Mouse (Mus musculus) forebrain, embryonic 11.5 days (tissue): ENCODE results near the gene Dnah5. TPM values are rescaled to one million over a fixed set of nuclear protein-coding genes. Genes with fewer than 3 reads are reported as not detected.

Source experiments
- ATAC-seq: fragments of 200-750 bp; cut with Nextera tagmentation; replicated peaks from 2 replicates; pipeline ENCODE4 v1.8.0; 2017; ENCODE audit warnings: moderate TSS enrichment; ENCODE audit not compliant: low FRiP score
- DNase-seq: peaks from one replicate; pipeline ENCODE4 v3.0.0-alpha.2; 2017; ENCODE audit warnings: low spot score
- H3K27ac ChIP-seq: fragments of 300-500 bp; sonication (generic); 2 replicates; pipeline ENCODE4 v1.5.1; 2014; ENCODE audit warnings: low read depth, low read length
- H3K27me3 ChIP-seq: fragments of 300-500 bp; sonication (generic); 2 replicates; pipeline ENCODE4 v1.6.1; 2014; ENCODE audit warnings: mild to moderate bottlenecking, low read length, mixed read lengths; ENCODE audit not compliant: control insufficient read depth, insufficient read depth
- H3K36me3 ChIP-seq: fragments of 300-500 bp; sonication (generic); 2 replicates; pipeline ENCODE4 v1.6.1; 2014; ENCODE audit warnings: mild to moderate bottlenecking, low read length, moderate library complexity, mixed read lengths; ENCODE audit not compliant: control insufficient read depth, insufficient read depth
- H3K4me1 ChIP-seq: fragments of 300-500 bp; sonication (generic); replicated peaks from 2 replicates; pipeline ENCODE4 v1.6.1; 2014; ENCODE audit warnings: low read length, mixed read lengths; ENCODE audit not compliant: control insufficient read depth, insufficient read depth
- H3K4me2 ChIP-seq: fragments of 300-500 bp; sonication (generic); 2 replicates; pipeline ENCODE4 v1.6.1; 2014; ENCODE audit warnings: low read depth, mild to moderate bottlenecking, low read length, moderate library complexity, mixed read lengths; ENCODE audit not compliant: severe bottlenecking
- H3K4me3 ChIP-seq: fragments of 300-500 bp; sonication (generic); 2 replicates; pipeline ENCODE4 v1.5.1; 2014; ENCODE audit warnings: low read depth, low read length
- H3K9ac ChIP-seq: fragments of 300-500 bp; sonication (generic); 2 replicates; pipeline ENCODE4 v1.6.1; 2014; ENCODE audit warnings: low read length
- H3K9me3 ChIP-seq: fragments of 300-500 bp; sonication (generic); 2 replicates; pipeline ENCODE4 v1.6.1; 2016; ENCODE audit warnings: low read length, mixed read lengths; ENCODE audit not compliant: control insufficient read depth
- WGBS: fragments of 180-500 bp; shearing (Covaris S2); extraction: QIAGEN DNeasy Blood & Tissue Kit; methylation state at CpG from one replicate; pipeline ENCODE4 v1.1.7; 2014; 5-methylcytosine and 5-hydroxymethylcytosine counted together
- polyA plus RNA-seq: library from polyadenylated mRNA; unstranded; fragments of >200 nt; fragmentation: Nextera tagmentation; extraction: Ambion mirVana; gene quantifications from 2 replicates; pipeline ENCODE4 v1.2.1, GENCODE M21; 2014

The Dnah5 gene
- polyA plus RNA-seq, 1 experiment from 2014 or later = 0.08 TPM

GRCm38 (mm10) chr15:28315812-28316528 is 112.4 kb downstream of the Dnah5 start:
- H3K4me2 ChIP-seq = no peak overlapping the region
- H3K9ac ChIP-seq = no peak overlapping the region
- no peaks in the 10 kb centered on the region for H3K27me3 ChIP-seq
- 31% methylated on average over 6 of the region's 6 CpGs for WGBS
- DNase-seq (peak; percentile 69), ATAC-seq (no peak)
- H3K36me3 ChIP-seq = no peaks in the 10 kb centered on the region
- H3K4me3 ChIP-seq = no peak overlapping the region
- H3K27ac ChIP-seq = no peak overlapping the region
- no peaks in the 10 kb centered on the region for H3K9me3 ChIP-seq
- H3K4me1 ChIP-seq = no peaks in the 10 kb centered on the region

GRCm38 (mm10) chr15:28322533-28322932 is 119.0 kb downstream of the Dnah5 start:
- no peaks in the 10 kb centered on the region for H3K9me3 ChIP-seq
- H3K27me3 ChIP-seq = no peaks in the 10 kb centered on the region
- no peak overlapping the region for H3K27ac ChIP-seq
- H3K4me2 ChIP-seq = no peak overlapping the region
- H3K36me3 ChIP-seq = no peaks in the 10 kb centered on the region
- H3K4me3 ChIP-seq = no peak overlapping the region
- no peak overlapping the region for H3K9ac ChIP-seq
- H3K4me1 ChIP-seq = no peaks in the 10 kb centered on the region
- DNase-seq = no peak
- no peak for ATAC-seq
- WGBS = 93% methylated on average over 7 of the region's 7 CpGs

DNA sequence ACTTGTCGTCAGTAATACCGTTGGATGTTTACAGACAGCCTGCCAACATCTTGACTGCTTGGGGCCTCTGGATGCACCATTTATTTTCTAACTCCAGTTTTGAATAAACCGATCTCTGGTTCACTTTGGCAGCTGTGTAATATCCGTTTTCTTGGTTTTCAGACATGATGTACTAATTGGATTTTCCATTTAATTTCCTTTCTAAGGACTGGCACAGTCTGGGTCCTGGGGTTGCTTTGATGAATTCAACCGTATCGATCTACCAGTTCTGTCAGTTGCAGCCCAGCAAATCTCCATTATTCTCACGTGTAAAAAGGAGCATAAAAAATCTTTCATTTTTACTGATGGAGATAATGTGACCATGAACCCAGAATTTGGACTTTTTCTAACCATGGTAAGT is 123.4 kb downstream of the Dnah5 start:
- 65% methylated on average over 7 of the region's 7 CpGs for WGBS
- no peak for DNase-seq
- H3K4me3 ChIP-seq = no peak overlapping the region
- no peaks in the 10 kb centered on the region for H3K36me3 ChIP-seq
- no peaks in the 10 kb centered on the region for H3K9me3 ChIP-seq
- H3K4me1 ChIP-seq = no peaks in the 10 kb centered on the region
- no peak overlapping the region for H3K4me2 ChIP-seq
- no peak overlapping the region for H3K9ac ChIP-seq
- no peak for ATAC-seq
- no peak overlapping the region for H3K27ac ChIP-seq
- H3K27me3 ChIP-seq = no peaks in the 10 kb centered on the region

DNA sequence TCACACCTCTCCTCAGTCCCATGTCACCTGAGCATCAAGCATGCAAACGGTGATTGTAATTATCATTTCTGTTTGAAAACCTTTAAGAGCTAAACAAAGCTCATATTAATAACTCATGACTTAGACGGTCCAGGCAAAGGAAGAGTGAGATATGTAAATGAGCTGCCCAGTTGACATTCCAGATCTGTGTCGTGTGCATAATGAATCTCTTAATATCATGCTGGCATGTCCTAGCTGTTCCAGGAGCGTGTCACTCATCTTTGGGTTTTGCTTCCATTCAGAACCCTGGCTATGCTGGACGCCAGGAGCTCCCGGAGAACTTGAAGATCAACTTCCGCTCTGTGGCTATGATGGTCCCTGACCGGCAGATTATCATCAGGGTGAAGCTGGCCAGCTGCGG is 123.9 kb downstream of the Dnah5 start:
- Histone ChIP-seq H3K27me3 (no peaks in the 10 kb centered on the region), H3K4me2 (no peak overlapping the region), H3K9ac (no peak overlapping the region), H3K27ac (no peak overlapping the region), H3K9me3 (no peaks in the 10 kb centered on the region), H3K36me3 (no peaks in the 10 kb centered on the region), H3K4me1 (no peaks in the 10 kb centered on the region), H3K4me3 (no peak overlapping the region)
- 84% methylated on average over 9 of the region's 9 CpGs for WGBS
- ATAC-seq (no peak), DNase-seq (no peak)

DNA sequence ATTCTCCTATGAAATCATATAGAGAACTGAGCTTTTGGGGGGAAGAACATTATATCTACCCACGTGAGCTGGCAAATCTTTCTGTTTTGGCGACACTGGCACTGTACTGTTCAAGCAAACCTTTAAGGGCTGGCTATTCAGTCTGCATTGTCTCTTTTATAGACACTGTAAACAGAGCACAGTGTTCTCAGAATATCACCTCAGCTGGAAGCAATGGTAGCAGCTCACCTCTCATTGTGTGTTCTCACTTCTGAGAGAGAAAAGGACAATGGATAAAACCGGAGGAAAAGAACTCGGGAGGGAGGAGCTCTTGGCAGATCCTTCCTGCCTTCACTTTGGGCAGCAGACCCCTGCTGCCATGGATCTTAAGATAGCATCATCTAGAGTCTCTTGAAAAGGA is 137.6 kb downstream of the Dnah5 start:
- Histone ChIP-seq H3K36me3 (no peaks in the 10 kb centered on the region), H3K27me3 (no peaks in the 10 kb centered on the region), H3K4me3 (no peak overlapping the region), H3K4me1 (no peaks in the 10 kb centered on the region), H3K9me3 (no peaks in the 10 kb centered on the region), H3K27ac (no peak overlapping the region), H3K4me2 (no peak overlapping the region), H3K9ac (no peak overlapping the region)
- WGBS = 20% methylated on average over 4 of the region's 4 CpGs
- no peak for DNase-seq
- no peak for ATAC-seq

- WGBS = 78% methylated on average over 11 of the region's 11 CpGs
Observed at GRCm38 (mm10) chr15:28367561-28367960, 164.0 kb downstream of the Dnah5 start.

GRCm38 (mm10) chr15:28370431-28370830 is 166.9 kb downstream of the Dnah5 start:
- no peak overlapping the region for H3K27ac ChIP-seq
- H3K4me1 ChIP-seq = no peaks in the 10 kb centered on the region
- no peak for DNase-seq
- H3K9ac ChIP-seq = no peak overlapping the region
- 86% methylated on average over 6 of the region's 6 CpGs for WGBS
- no peak overlapping the region for H3K4me3 ChIP-seq
- no peak for ATAC-seq
- H3K4me2 ChIP-seq = no peak overlapping the region
- no peaks in the 10 kb centered on the region for H3K9me3 ChIP-seq
- no peaks in the 10 kb centered on the region for H3K27me3 ChIP-seq
- no peaks in the 10 kb centered on the region for H3K36me3 ChIP-seq

More at GRCm38 (mm10) chr15:28367561-28367960, 164.0 kb downstream of the Dnah5 start:
- DNase-seq = no peak
- Histone ChIP-seq H3K4me3 (no peak overlapping the region), H3K9ac (no peak overlapping the region), H3K27ac (no peak overlapping the region), H3K9me3 (no peaks in the 10 kb centered on the region), H3K36me3 (no peaks in the 10 kb centered on the region), H3K4me2 (no peak overlapping the region), H3K4me1 (no peaks in the 10 kb centered on the region), H3K27me3 (no peaks in the 10 kb centered on the region)
- no peak for ATAC-seq

GRCm38 (mm10) chr15:28371506-28371905 is 168.0 kb downstream of the Dnah5 start:
- H3K4me1 ChIP-seq = no peaks in the 10 kb centered on the region
- no peak overlapping the region for H3K27ac ChIP-seq
- DNase-seq (no peak), ATAC-seq (no peak)
- no peak overlapping the region for H3K4me2 ChIP-seq
- H3K36me3 ChIP-seq = no peaks in the 10 kb centered on the region
- H3K9me3 ChIP-seq = no peaks in the 10 kb centered on the region
- no peaks in the 10 kb centered on the region for H3K27me3 ChIP-seq
- H3K4me3 ChIP-seq = no peak overlapping the region
- H3K9ac ChIP-seq = no peak overlapping the region
- 64% methylated on average over 2 of the region's 2 CpGs for WGBS

DNA sequence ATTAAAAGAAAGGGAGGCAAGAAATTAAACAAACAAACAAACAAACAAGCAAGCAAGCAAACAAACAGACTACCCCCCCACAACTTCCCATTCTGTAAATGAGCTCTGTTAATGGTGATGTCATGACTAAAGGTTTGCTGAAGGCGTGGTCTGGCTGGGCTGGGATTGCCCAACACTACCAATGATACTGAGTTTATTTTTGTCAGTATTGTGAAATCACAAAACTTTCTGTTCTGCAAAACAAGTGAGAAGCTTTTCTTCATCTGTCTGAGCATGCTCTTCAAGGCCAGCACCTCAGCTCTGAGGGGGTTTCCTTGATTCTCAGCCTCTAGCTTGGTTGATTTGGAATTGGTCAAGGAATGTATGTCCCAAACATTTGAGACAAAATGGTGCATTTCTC is 170.8 kb downstream of the Dnah5 start:
- no peak overlapping the region for H3K4me2 ChIP-seq
- H3K36me3 ChIP-seq = no peaks in the 10 kb centered on the region
- H3K27ac ChIP-seq = no peak overlapping the region
- no peaks in the 10 kb centered on the region for H3K27me3 ChIP-seq
- WGBS = 87% methylated on average over 1 of the region's 1 CpGs
- no peak for ATAC-seq
- H3K9me3 ChIP-seq = no peaks in the 10 kb centered on the region
- H3K9ac ChIP-seq = no peak overlapping the region
- no peak overlapping the region for H3K4me3 ChIP-seq
- no peaks in the 10 kb centered on the region for H3K4me1 ChIP-seq
- no peak for DNase-seq
